Mouse (Mus musculus) hindbrain, embryonic 15.5 days (tissue): Measurements from ENCODE around the gene Lsamp. TPM values are rescaled to one million over a fixed set of nuclear protein-coding genes. Genes with fewer than 3 reads are reported as not detected.
"Not testable (repeated sequence)": the region's sequence is repeated elsewhere in the genome, so short reads cannot be mapped to it uniquely, and the experiment has no call there.

Experiments
- ATAC-seq: fragments of 200-750 bp; cut with Nextera tagmentation; 2 replicates; pipeline ENCODE4 v1.8.0; 2017; ENCODE audit warnings: low read depth, moderate number of reproducible peaks, moderate TSS enrichment; ENCODE audit not compliant: low FRiP score
- H3K27ac ChIP-seq: fragments of 300-500 bp; sonication (generic); replicated peaks from 2 replicates; pipeline ENCODE4 v1.5.1; 2015; ENCODE audit warnings: mild to moderate bottlenecking, inconsistent platforms
- H3K27me3 ChIP-seq: fragments of 300-500 bp; sonication (generic); 2 replicates; pipeline ENCODE4 v1.6.1; 2015; ENCODE audit warnings: control low read depth, inconsistent platforms
- H3K36me3 ChIP-seq: fragments of 300-500 bp; sonication (generic); 2 replicates; pipeline ENCODE4 v1.6.1; 2015; ENCODE audit warnings: control low read depth, inconsistent platforms
- H3K4me1 ChIP-seq: fragments of 300-500 bp; sonication (generic); replicated peaks from 2 replicates; pipeline ENCODE4 v1.6.1; 2015; ENCODE audit warnings: control low read depth, inconsistent platforms
- H3K4me2 ChIP-seq: fragments of 300-500 bp; sonication (generic); 2 replicates; pipeline ENCODE4 v1.6.1; 2015; ENCODE audit warnings: moderate library complexity, mild to moderate bottlenecking, inconsistent platforms
- H3K4me3 ChIP-seq: fragments of 300-500 bp; sonication (generic); 2 replicates; pipeline ENCODE4 v1.5.1; 2015; ENCODE audit warnings: mild to moderate bottlenecking, inconsistent platforms
- H3K9ac ChIP-seq: fragments of 300-500 bp; sonication (generic); 2 replicates; pipeline ENCODE4 v1.6.1; 2015; ENCODE audit warnings: inconsistent platforms
- H3K9me3 ChIP-seq: fragments of 300-500 bp; sonication (generic); 2 replicates; pipeline ENCODE4 v1.6.1; 2016; ENCODE audit warnings: control low read depth, inconsistent platforms
- WGBS: fragments of 180-500 bp; shearing (Covaris S2); methylation state at CpG from one replicate; pipeline ENCODE4 v1.1.7; 2015; 5-methylcytosine and 5-hydroxymethylcytosine counted together
- polyA plus RNA-seq: library from polyadenylated mRNA; unstranded; fragments of >200 nt; fragmentation: Nextera tagmentation; extraction: Ambion mirVana; gene quantifications from 2 replicates; pipeline ENCODE4 v1.2.1, GENCODE M21; 2015

The Lsamp gene
- polyA plus RNA-seq, 1 experiment from 2014 or later, result 89.3 TPM

- no peak overlapping the region for H3K9ac ChIP-seq
- 78% methylated on average over 3 of the region's 3 CpGs for WGBS
- no peaks in the 10 kb centered on the region for H3K4me1 ChIP-seq
- H3K36me3 ChIP-seq, result no peaks in the 10 kb centered on the region
- no peak for ATAC-seq
- H3K9me3 ChIP-seq, result no peaks in the 10 kb centered on the region
- H3K27ac ChIP-seq, result no peak overlapping the region
- H3K4me2 ChIP-seq, result no peak overlapping the region
- no peaks in the 10 kb centered on the region for H3K27me3 ChIP-seq
- H3K4me3 ChIP-seq, result no peak overlapping the region
Measured at GRCm38 (mm10) chr16:41936908-41937595, 1952.9 kb downstream of the Lsamp start.

GRCm38 (mm10) chr16:41937596-41937990, 1953.4 kb downstream of the Lsamp start:
- Histone ChIP-seq H3K9ac (no peak overlapping the region), H3K4me1 (no peaks in the 10 kb centered on the region), H3K27ac (no peak overlapping the region), H3K36me3 (no peaks in the 10 kb centered on the region), H3K4me3 (no peak overlapping the region), H3K9me3 (no peaks in the 10 kb centered on the region), H3K27me3 (no peaks in the 10 kb centered on the region), H3K4me2 (no peak overlapping the region)
- ATAC-seq, result no peak
- 98% methylated on average over 1 of the region's 1 CpGs for WGBS

- no peaks in the 10 kb centered on the region for H3K4me1 ChIP-seq
- ATAC-seq, result no peak
- H3K4me2 ChIP-seq, result no peak overlapping the region
- H3K9me3 ChIP-seq, result no peaks in the 10 kb centered on the region
- H3K4me3 ChIP-seq, result no peak overlapping the region
- H3K27me3 ChIP-seq, result no peaks in the 10 kb centered on the region
- H3K9ac ChIP-seq, result no peak overlapping the region
- 92% methylated on average over 5 of the region's 5 CpGs for WGBS
- H3K27ac ChIP-seq, result no peak overlapping the region
- H3K36me3 ChIP-seq, result no peaks in the 10 kb centered on the region
Measured at GRCm38 (mm10) chr16:41938258-41938657, 1954.1 kb downstream of the Lsamp start.

GRCm38 (mm10) chr16:41941591-41942315, 1957.6 kb downstream of the Lsamp start:
- H3K36me3 ChIP-seq, result no peaks in the 10 kb centered on the region
- WGBS, result 69% methylated on average over 7 of the region's 7 CpGs
- no peak overlapping the region for H3K4me2 ChIP-seq
- no peak overlapping the region for H3K4me3 ChIP-seq
- ATAC-seq, result no peak
- no peak overlapping the region for H3K9ac ChIP-seq
- H3K4me1 ChIP-seq, result no peaks in the 10 kb centered on the region
- no peaks in the 10 kb centered on the region for H3K9me3 ChIP-seq
- H3K27me3 ChIP-seq, result no peaks in the 10 kb centered on the region
- H3K27ac ChIP-seq, result no peak overlapping the region

GRCm38 (mm10) chr16:41957811-41958210, 1973.7 kb downstream of the Lsamp start:
- no peaks in the 10 kb centered on the region for H3K4me1 ChIP-seq
- H3K4me3 ChIP-seq, result no peak overlapping the region
- peaks cover 14% of the 10 kb centered on the region for H3K36me3 ChIP-seq
- no peaks in the 10 kb centered on the region for H3K9me3 ChIP-seq
- no peak overlapping the region for H3K27ac ChIP-seq
- WGBS, result 97% methylated on average over 3 of the region's 3 CpGs
- no peak overlapping the region for H3K4me2 ChIP-seq
- no peaks in the 10 kb centered on the region for H3K27me3 ChIP-seq
- no peak overlapping the region for H3K9ac ChIP-seq
- ATAC-seq, result no peak

- 69% methylated on average over 1 of the region's 1 CpGs for WGBS
- H3K9me3 ChIP-seq, result no peaks in the 10 kb centered on the region
- H3K4me3 ChIP-seq, result no peak overlapping the region
- H3K27ac ChIP-seq, result no peak overlapping the region
- no peaks in the 10 kb centered on the region for H3K36me3 ChIP-seq
- no peak overlapping the region for H3K9ac ChIP-seq
- H3K27me3 ChIP-seq, result no peaks in the 10 kb centered on the region
- no peak for ATAC-seq
- H3K4me1 ChIP-seq, result no peaks in the 10 kb centered on the region
- H3K4me2 ChIP-seq, result no peak overlapping the region
Measured at GRCm38 (mm10) chr16:41965636-41966035, 1981.5 kb downstream of the Lsamp start.

GRCm38 (mm10) chr16:41969215-41969614, 1985.1 kb downstream of the Lsamp start:
- Histone ChIP-seq H3K9me3 (no peaks in the 10 kb centered on the region), H3K4me3 (no peak overlapping the region), H3K27me3 (no peaks in the 10 kb centered on the region), H3K4me1 (no peaks in the 10 kb centered on the region), H3K27ac (no peak overlapping the region), H3K36me3 (no peaks in the 10 kb centered on the region), H3K4me2 (no peak overlapping the region), H3K9ac (no peak overlapping the region)
- 61% methylated on average over 2 of the region's 2 CpGs for WGBS
- ATAC-seq, result no peak

- H3K4me1 ChIP-seq, result peaks cover 5% of the 10 kb centered on the region; the same call in 1 of the 2 replicates
- H3K4me3 ChIP-seq, result no peak overlapping the region
- H3K36me3 ChIP-seq, result no peaks in the 10 kb centered on the region
- H3K27ac ChIP-seq, result no peak overlapping the region
- no peaks in the 10 kb centered on the region for H3K27me3 ChIP-seq
- no peak overlapping the region for H3K9ac ChIP-seq
- ATAC-seq, result peak; percentile 68
- H3K4me2 ChIP-seq, result no peak overlapping the region
- 80% methylated on average over 2 of the region's 2 CpGs for WGBS
- no peaks in the 10 kb centered on the region for H3K9me3 ChIP-seq
Measured at GRCm38 (mm10) chr16:41974866-41975719, 1990.9 kb downstream of the Lsamp start.

GRCm38 (mm10) chr16:41976897-41977296, 1992.7 kb downstream of the Lsamp start:
- Histone ChIP-seq H3K9ac (no peak overlapping the region), H3K4me3 (no peak overlapping the region), H3K36me3 (no peaks in the 10 kb centered on the region), H3K9me3 (no peaks in the 10 kb centered on the region), H3K27me3 (no peaks in the 10 kb centered on the region), H3K4me2 (no peak overlapping the region), H3K4me1 (peaks cover 5% of the 10 kb centered on the region; the same call in 1 of the 2 replicates), H3K27ac (no peak overlapping the region)
- ATAC-seq, result no peak
- WGBS, result 78% methylated on average over 5 of the region's 5 CpGs

- WGBS, result 71% methylated on average over 1 of the region's 1 CpGs
- Histone ChIP-seq H3K9me3 (no peaks in the 10 kb centered on the region), H3K9ac (no peak overlapping the region), H3K36me3 (no peaks in the 10 kb centered on the region), H3K27ac (no peak overlapping the region), H3K27me3 (no peaks in the 10 kb centered on the region), H3K4me3 (no peak overlapping the region), H3K4me1 (no peaks in the 10 kb centered on the region), H3K4me2 (no peak overlapping the region)
- no peak for ATAC-seq
Measured at GRCm38 (mm10) chr16:41996956-41997355, 2012.8 kb downstream of the Lsamp start.

GRCm38 (mm10) chr16:42002925-42003324, 2018.8 kb downstream of the Lsamp start:
- Histone ChIP-seq H3K4me3 (no peak overlapping the region), H3K4me1 (no peaks in the 10 kb centered on the region), H3K9me3 (no peaks in the 10 kb centered on the region), H3K36me3 (no peaks in the 10 kb centered on the region), H3K9ac (no peak overlapping the region), H3K27me3 (no peaks in the 10 kb centered on the region), H3K27ac (no peak overlapping the region), H3K4me2 (no peak overlapping the region)
- WGBS, result 95% methylated on average over 5 of the region's 5 CpGs
- ATAC-seq, result no peak

GRCm38 (mm10) chr16:42003506-42003905, 2019.3 kb downstream of the Lsamp start:
- not testable (repeated sequence) for H3K27me3 ChIP-seq, H3K9ac ChIP-seq, H3K9me3 ChIP-seq, H3K36me3 ChIP-seq, H3K4me2 ChIP-seq, H3K4me1 ChIP-seq, ATAC-seq, H3K27ac ChIP-seq, H3K4me3 ChIP-seq
- 94% methylated on average over 11 of the region's 11 CpGs for WGBS
